19 mouse cellular contexts compared by ENCODE assay signal in the genomic region with DNA sequence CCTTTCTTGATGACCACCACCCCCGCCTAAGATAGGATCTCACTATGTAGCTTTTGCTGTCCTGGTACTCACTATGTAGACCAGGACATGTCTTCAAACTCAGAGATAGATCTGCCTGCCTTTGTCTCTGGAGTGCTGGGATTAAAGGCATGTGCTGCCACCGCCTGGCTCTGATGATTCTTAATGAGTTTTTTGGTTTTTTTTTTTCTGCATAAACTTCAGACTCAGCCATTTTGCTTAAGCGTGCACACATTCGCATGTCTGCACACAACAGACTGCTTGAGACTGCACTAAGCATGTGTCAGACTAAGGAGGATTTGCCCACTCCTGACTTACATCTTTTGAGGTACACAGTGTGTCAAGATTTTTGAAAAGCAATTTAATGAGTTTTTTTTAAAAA. TPM values are rescaled to one million over a fixed set of nuclear protein-coding genes. Genes with fewer than 3 reads are reported as not detected.
DNase-seq lines count a peak whose midpoint lies in the region; ATAC-seq and TF ChIP-seq lines count a peak whose summit lies in the region.
"Had no signal": no experiment of that assay in that cellular context is flagged by ENCODE, and none has a peak within 500 bp of the region (broad histone marks: within the 10 kb centered on the region; RNA-seq: fewer than 3 reads in every experiment).

No protein-coding gene starts in this region.

- H3K79me3 ChIP-seq in C2C12 (ENCODE audit: low read depth) = peaks cover 86% of the 10 kb centered on the region

- WGBS in heart, embryonic 13.5 days = 74% methylated on average over 4 of the region's 4 CpGs
- 70% methylated on average over 4 of the region's 4 CpGs for WGBS in stomach, postnatal 0 days

- DNase-seq in heart, adult 9 months (ENCODE audit: low spot score in 2 of 2) = no peak
- no peak for DNase-seq in CH12.LX (ENCODE audit: extremely low read depth)
- peak; percentile 55 for DNase-seq in brain, embryonic 14.5 days (ENCODE audit: low read depth)
- no peak for DNase-seq in stomach, postnatal 0 days (ENCODE audit: low spot score)
- DNase-seq: cerebellum, adult 9-11 months; embryo, embryonic 11 days; kidney, adult 18-20 months; kidney, postnatal 25 days; layer of hippocampus, postnatal 36 days; right cerebral cortex, postnatal 4 days; thymus, adult 18-20 months had no signal

- in situ Hi-C loops in CH12.LX (cut with MboI; ENCODE audit: low pct_ligation_motif_present, low pct_unique_long_range_greater_than_20kb, low sequenced_read_pairs) = no loop called here

- H3K27me3 ChIP-seq in heart, embryonic 13.5 days (replicated peaks) = no peaks in the 10 kb centered on the region
- H3K27me3 ChIP-seq in C2C12 (ENCODE audit: control insufficient read depth, insufficient read depth, insufficient read length) (no peaks in the 10 kb centered on the region), CH12.LX (replicated peaks) (no peaks in the 10 kb centered on the region)
- H3K27me3 ChIP-seq in stomach, postnatal 0 days (ENCODE audit: control insufficient read depth, insufficient read depth, low read length) = no peaks in the 10 kb centered on the region
- H3K27me3 ChIP-seq: lung, embryonic 15.5 days; neural tube, embryonic 13.5 days had no signal

- H3K9me3 ChIP-seq in heart, embryonic 13.5 days = no peaks in the 10 kb centered on the region
- H3K9me3 ChIP-seq in CH12.LX (replicated peaks; ENCODE audit: low read length) = no peaks in the 10 kb centered on the region
- no peaks in the 10 kb centered on the region for H3K9me3 ChIP-seq in stomach, postnatal 0 days (ENCODE audit: control insufficient read depth, low read length)
- H3K9me3 ChIP-seq: lung, embryonic 15.5 days; neural tube, embryonic 13.5 days had no signal

- peak overlapping the region; percentile 28 for H3K4me2 ChIP-seq in heart, embryonic 13.5 days
- H3K4me2 ChIP-seq in CH12.LX (ENCODE audit: insufficient read depth, low read depth, poor library complexity, severe bottlenecking) = 0 out of 2 replicates have a peak overlapping the region, but pooled peaks have one; percentile 4
- no peak overlapping the region for H3K4me2 ChIP-seq in stomach, postnatal 0 days (replicated peaks; ENCODE audit: low read depth)
- H3K4me2 ChIP-seq: heart, embryonic 11.5 days; hindbrain, embryonic 14.5 days; liver, embryonic 11.5 days; lung, embryonic 15.5 days; neural tube, embryonic 13.5 days had no signal

- peaks cover 98% of the 10 kb centered on the region for H3K79me2 ChIP-seq in C2C12 (ENCODE audit: control insufficient read depth, insufficient read depth)
- H3K79me2 ChIP-seq in CH12.LX (replicated peaks; ENCODE audit: control insufficient read depth, extremely low read depth, insufficient read depth, poor library complexity, severe bottlenecking) = no peaks in the 10 kb centered on the region

- TF ChIP-seq POLR2A in CH12.LX (IDR thresholded peaks at IDR 0.05; ENCODE audit: low read depth, low read length) = no peak
- TF ChIP-seq POLR2A in brain, embryonic 14.5 days (IDR thresholded peaks at IDR 0.05; ENCODE audit: borderline replicate concordance, extremely low read depth, insufficient read depth, insufficient read length, poor library complexity, severe bottlenecking) = no peak

- 0 out of 2 replicates have a peak, but pooled peaks cover 6% of the 10 kb centered on the region for H3K4me1 ChIP-seq in heart, embryonic 13.5 days
- H3K4me1 ChIP-seq in CH12.LX (ENCODE audit: control insufficient read depth in 1 of 2, insufficient read depth in 2 of 2) = peaks cover 5 to 14% of the 10 kb centered on the region in 2 experiments
- no peaks in the 10 kb centered on the region for H3K4me1 ChIP-seq in stomach, postnatal 0 days (replicated peaks; ENCODE audit: control insufficient read depth, insufficient read depth)
- H3K4me1 ChIP-seq: lung, embryonic 15.5 days had no signal

- no peak for ATAC-seq in heart, embryonic 13.5 days (ENCODE audit: extremely low read depth, insufficient number of reproducible peaks, low FRiP score, low TSS enrichment)
- ATAC-seq in erythroblast, adult 5-6 weeks (replicated peaks; ENCODE audit: low FRiP score, poor library complexity, severe bottlenecking) = no peak
- ATAC-seq in stomach, postnatal 0 days (ENCODE audit: low FRiP score, low TSS enrichment) = no peak

- H3K9ac ChIP-seq in heart, embryonic 13.5 days = no peak overlapping the region
- no peak overlapping the region for H3K9ac ChIP-seq in CH12.LX (ENCODE audit: insufficient read depth, low read depth)
- no peak overlapping the region for H3K9ac ChIP-seq in stomach, postnatal 0 days (ENCODE audit: low read length)
- H3K9ac ChIP-seq: hindbrain, embryonic 14.5 days; lung, embryonic 15.5 days; neural tube, embryonic 13.5 days had no signal

- TF ChIP-seq EP300 in CH12.LX (IDR thresholded peaks at IDR 0.05; ENCODE audit: low read length) = no peak
- no peak for TF ChIP-seq EP300 in stomach, postnatal 0 days (optimal IDR thresholded peaks at IDR 0.05)

- H3K36me3 ChIP-seq in heart, embryonic 13.5 days = no peaks in the 10 kb centered on the region
- peaks cover 30% of the 10 kb centered on the region for H3K36me3 ChIP-seq in C2C12 (ENCODE audit: control insufficient read depth, insufficient read depth)
- H3K36me3 ChIP-seq in CH12.LX (replicated peaks in 1 of 2; ENCODE audit: control insufficient read depth in 1 of 2, insufficient read depth in 1 of 2, low read length in 1 of 2) = no peaks in the 10 kb centered on the region
- no peaks in the 10 kb centered on the region for H3K36me3 ChIP-seq in stomach, postnatal 0 days (ENCODE audit: control insufficient read depth, insufficient read depth, low read length)
- H3K36me3 ChIP-seq: lung, embryonic 15.5 days; neural tube, embryonic 13.5 days had no signal

- H3K27ac ChIP-seq in heart, embryonic 13.5 days (replicated peaks) = no peak overlapping the region
- H3K27ac ChIP-seq in CH12.LX (ENCODE audit: insufficient read depth, low read depth) = no peak overlapping the region
- H3K27ac ChIP-seq in stomach, postnatal 0 days (replicated peaks) = no peak overlapping the region
- H3K27ac ChIP-seq: hindbrain, embryonic 14.5 days; lung, embryonic 15.5 days; neural tube, embryonic 13.5 days had no signal

- peak; percentile 37 for TF ChIP-seq RAD21 in CH12.LX (IDR thresholded peaks at IDR 0.05; ENCODE audit: low read depth, low read length)

- dilution Hi-C loops in CH12.LX (cut with MboI; ENCODE audit: extremely low pct_ligation_motif_present, extremely low pct_unique_long_range_greater_than_20kb, low sequenced_read_pairs) = no loop called here

- peak overlapping the region; percentile 61 for H3ac ChIP-seq in C2C12 (ENCODE audit: control insufficient read depth, insufficient read length, low read depth)

- TF ChIP-seq CTCF in C2C12 (IDR thresholded peaks at IDR 0.05; ENCODE audit: control insufficient read depth, insufficient read depth, insufficient read length) (no peak), CH12.LX (conservative IDR thresholded peaks at IDR 0.05 in 1 of 2, IDR thresholded peaks at IDR 0.05 in 1 of 2; ENCODE audit: low read depth in 2 of 2, low read length in 2 of 2) (peak in 1 of 2 experiments; percentile 44; a peak in 2 of 4 replicates)
- no peak for TF ChIP-seq CTCF in brain, embryonic 14.5 days (IDR thresholded peaks at IDR 0.05; ENCODE audit: borderline replicate concordance, extremely low read depth, insufficient read depth, insufficient read length)
- no peak for TF ChIP-seq CTCF in stomach, postnatal 0 days (IDR thresholded peaks at IDR 0.05; ENCODE audit: low read depth)

- H3K4me3 ChIP-seq in heart, embryonic 13.5 days = no peak overlapping the region
- H3K4me3 ChIP-seq in C2C12 (ENCODE audit: insufficient read depth, poor library complexity, severe bottlenecking) (no peak overlapping the region), CH12.LX (replicated peaks in 1 of 3; ENCODE audit: low read depth in 2 of 3, low read length in 2 of 3, poor library complexity in 1 of 3) (no peak overlapping the region)
- H3K4me3 ChIP-seq in stomach, postnatal 0 days (ENCODE audit: low read depth, low read length) = no peak overlapping the region
- H3K4me3 ChIP-seq: lung, embryonic 15.5 days; neural tube, embryonic 13.5 days had no signal

TF ChIP-seq in C2C12, 6 proteins besides CTCF, POLR2A, EP300 and RAD21:
- TF ChIP-seq USF1 (IDR thresholded peaks at IDR 0.05; ENCODE audit: low read depth) (no peak), MYOD1 (IDR thresholded peaks at IDR 0.05; ENCODE audit: control insufficient read depth, insufficient read length, low read depth) (no peak), FOSL1 (IDR thresholded peaks at IDR 0.05; ENCODE audit: insufficient read depth, low read length, poor library complexity, severe bottlenecking) (no peak), MAX (IDR thresholded peaks at IDR 0.05) (no peak), CEBPB (IDR thresholded peaks at IDR 0.05; ENCODE audit: low read depth) (no peak), MYOG (IDR thresholded peaks at IDR 0.05; ENCODE audit: control insufficient read depth, extremely low read depth, insufficient read length) (no peak)

TF ChIP-seq in CH12.LX, 34 proteins besides CTCF, POLR2A, EP300 and RAD21 (continues in another document):
- TF ChIP-seq ELF1 (IDR thresholded peaks at IDR 0.05; ENCODE audit: low read depth, low read length) (no peak), MYC (IDR thresholded peaks at IDR 0.05; ENCODE audit: low read depth, low read length) (no peak), MXI1 (IDR thresholded peaks at IDR 0.05; ENCODE audit: low read depth, low read length) (no peak), NELFE (IDR thresholded peaks at IDR 0.05; ENCODE audit: low read depth, low read length) (no peak), MAZ (IDR thresholded peaks at IDR 0.05; ENCODE audit: low read depth, low read length) (no peak), ZKSCAN1 (IDR thresholded peaks at IDR 0.05; ENCODE audit: borderline replicate concordance, low read depth, low read length) (no peak), ZMIZ1 (IDR thresholded peaks at IDR 0.05; ENCODE audit: low read depth, low read length) (no peak), UBTF (IDR thresholded peaks at IDR 0.05; ENCODE audit: low read depth, low read length) (no peak), ZNF384 (IDR thresholded peaks at IDR 0.05; ENCODE audit: low read depth, low read length) (peak; percentile 90), USF2 (conservative IDR thresholded peaks at IDR 0.05; ENCODE audit: low read depth, low read length) (no peak), SIN3A (IDR thresholded peaks at IDR 0.05; ENCODE audit: low read length) (no peak), TCF12 (IDR thresholded peaks at IDR 0.05; ENCODE audit: low read depth, low read length) (no peak), CHD2 (IDR thresholded peaks at IDR 0.05; ENCODE audit: low read length) (no peak)

RNA-seq across cellular contexts. Expression of a gene that starts 24.0 kb away (rescaled TPM):
- polyA plus RNA-seq in heart, embryonic 13.5 days (2015; fragmentation: Nextera tagmentation; extraction: Ambion mirVana) = 2.8 and 4.0 TPM in 2 replicates
- polyA plus RNA-seq in C2C12 (2012; fragmentation: generic; extraction: Trizol) (28.3 TPM), CH12.LX (2012; ENCODE audit: insufficient read length, low read depth) (9.4 and 10.2 TPM in 2 replicates)
- total RNA-seq in CH12.LX (2012; rRNA removed) (9.1 and 9.5 TPM in 2 replicates), CH12.LX (2014; rRNA removed) (5.9 and 6.4 TPM in 2 replicates)
- 17.5 and 48.1 TPM in 2 replicates for polyA plus RNA-seq in brain, embryonic 14.5 days (2012; rRNA removed)
- total RNA-seq in erythroblast, adult 5-6 weeks (2015; ENCODE audit: low replicate concordance) = 2.9 and 3.5 TPM in 2 replicates
- total RNA-seq in erythroblast, adult 5-6 weeks (2017; ENCODE audit: low replicate concordance) = 1.1 and 4.4 TPM in 2 replicates
- 1.2 and 1.6 TPM in 2 replicates for polyA plus RNA-seq in stomach, postnatal 0 days (2015; fragmentation: Nextera tagmentation; extraction: Ambion mirVana)
